Mouse (Mus musculus) CD8-positive naive resting alpha-beta T cell, adult 2 months (primary cell): ENCODE measurements around the gene Fbln1.
"Not testable (repeated sequence)": the region's sequence is repeated elsewhere in the genome, so short reads cannot be mapped to it uniquely, and the experiment has no call there.

Experiments used
- DNase-seq, 2 experiments: peaks; one replicate each; pipeline ENCODE4 v3.0.0; 2022; ENCODE audit warnings: low read depth in 2 of 2, low spot score in 2 of 2

Gene Fbln1

GRCm38 (mm10) chr15:85333511-85333910, 127.8 kb downstream of the Fbln1 start:
- DNase-seq, result not testable (repeated sequence)

GRCm38 (mm10) chr15:85334234-85334633, 128.5 kb downstream of the Fbln1 start:
- DNase-seq, result no peak

GRCm38 (mm10) chr15:85335671-85336300, 130.0 kb downstream of the Fbln1 start, which contains the start of gene Atxn10:
Gene Atxn10, plus strand, starts transcription at chr15:85336245.
- DNase-seq, result no peak
